ENCODE assay signal across 22 mouse cellular contexts in the genomic region with DNA sequence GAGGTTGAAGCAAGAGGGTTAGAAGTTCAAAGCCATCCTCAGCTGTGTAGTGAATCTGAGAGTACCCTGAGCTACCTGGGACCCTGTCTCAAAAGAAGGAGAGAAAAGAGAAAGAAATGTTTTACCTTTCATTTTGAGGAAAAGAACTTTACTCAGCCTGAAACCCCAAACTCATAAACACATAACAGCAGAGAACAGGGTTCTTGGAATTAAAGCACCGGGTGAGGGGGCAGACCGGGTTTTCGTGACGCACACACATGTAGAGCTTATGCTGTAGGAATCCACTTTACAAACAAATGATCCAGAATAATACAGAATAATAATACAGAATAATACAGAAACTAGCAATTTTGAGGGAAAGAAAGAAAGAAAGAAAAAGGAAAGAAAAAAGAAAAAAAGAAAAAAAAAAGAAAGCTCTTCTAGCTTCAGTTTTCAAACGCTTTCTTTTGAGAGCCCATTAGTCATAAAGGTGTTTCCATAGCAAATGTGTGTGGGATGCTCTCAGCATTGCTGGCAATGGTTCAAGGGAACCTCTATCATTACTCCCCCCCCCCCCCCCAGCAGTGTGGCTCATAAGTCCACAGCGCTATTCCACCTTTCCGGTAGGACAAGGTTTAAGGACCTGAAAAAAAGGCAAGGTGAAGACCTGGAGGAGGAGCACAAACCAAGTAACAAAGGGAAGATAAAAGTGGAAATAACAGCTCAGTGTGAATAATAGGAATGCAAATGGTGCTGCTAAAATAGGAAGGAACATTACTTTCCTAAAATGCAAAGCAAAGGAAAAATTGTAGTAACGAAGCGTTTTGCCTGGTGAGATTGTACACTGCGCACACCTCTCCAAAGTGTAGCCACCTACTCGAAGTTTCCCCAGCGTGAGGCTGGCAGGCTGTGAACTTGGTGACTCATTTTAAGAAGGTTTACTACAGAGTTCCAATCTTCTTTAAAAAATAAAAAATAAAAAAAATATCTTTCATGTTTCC.
DNase-seq lines count a peak whose midpoint lies in the region; ATAC-seq lines count a peak whose summit lies in the region.
"Had no signal": no experiment of that assay in that cellular context is flagged by ENCODE, and none has a peak within 500 bp of the region (broad histone marks: within the 10 kb centered on the region; RNA-seq: fewer than 3 reads in every experiment).

No protein-coding gene starts in this region.

- H3K4me1 ChIP-seq in midbrain, embryonic 10.5 days, result peaks cover 17% of the 10 kb centered on the region

- no peaks in the 10 kb centered on the region for H3K9me3 ChIP-seq in midbrain, embryonic 10.5 days (replicated peaks)
- H3K9me3 ChIP-seq: forebrain, embryonic 12.5 days; heart, embryonic 12.5 days; limb, embryonic 15.5 days; liver, embryonic 15.5 days; midbrain, embryonic 13.5 days had no signal

- DNase-seq in left cerebral cortex, adult 11 months (ENCODE audit: low spot score), result peak; percentile 24
- DNase-seq in left cerebral cortex, postnatal 10 days (ENCODE audit: extremely low spot score in 1 of 2, low spot score in 2 of 2), result no peak
- DNase-seq in frontal cortex, postnatal 36 days (ENCODE audit: low spot score in 2 of 2), result peak; percentile 36 to 38
- DNase-seq in left cerebral cortex, postnatal 36 days (ENCODE audit: low spot score in 2 of 2), result peak; percentile 33 to 43
- no peak for DNase-seq in c-Kit-positive CD71-positive TER-119-positive erythroid progenitor cells, embryonic 14.5 days (ENCODE audit: low spot score)
- DNase-seq in adrenal gland, postnatal 36 days, result no peak
- no peak for DNase-seq in midbrain, embryonic 10.5 days (ENCODE audit: low spot score)
- DNase-seq: adrenal gland, postnatal 14 days; B cell, adult 2 months; cerebellum, adult 18-20 months; cerebellum, postnatal 36 days; kidney, adult 11 months; layer of hippocampus, postnatal 36 days; thymus, postnatal 4 days had no signal

- H3K36me3 ChIP-seq in midbrain, embryonic 10.5 days, result no peaks in the 10 kb centered on the region
- H3K36me3 ChIP-seq: forebrain, embryonic 12.5 days; heart, embryonic 12.5 days; limb, embryonic 15.5 days; liver, embryonic 15.5 days; midbrain, embryonic 13.5 days had no signal

- peak; percentile 42 for ATAC-seq in CD4-positive, CD25-positive, alpha-beta regulatory T cell, adult 4 months
- ATAC-seq: lung, postnatal 0 days; midbrain, embryonic 13.5 days had no signal

- WGBS in midbrain, embryonic 10.5 days, result 92% methylated on average over 12 of the region's 12 CpGs

- intact Hi-C loops in left cerebral cortex, postnatal 10 days (cut with DNase I), result no loop called here
- intact Hi-C loops in left cerebral cortex, postnatal 36 days (cut with DNase I), result loop anchor here (5.0 kb wide), 2 partner anchors 110 to 350 kb away; partner anchors contain the start of gene Btg1

- H3K4me3 ChIP-seq in midbrain, embryonic 10.5 days, result no peak overlapping the region
- H3K4me3 ChIP-seq: forebrain, embryonic 12.5 days; heart, embryonic 12.5 days; limb, embryonic 15.5 days; liver, embryonic 15.5 days; midbrain, embryonic 13.5 days had no signal

- H3K27me3 ChIP-seq in midbrain, embryonic 10.5 days (ENCODE audit: low read depth, poor library complexity, severe bottlenecking), result no peaks in the 10 kb centered on the region
- H3K27me3 ChIP-seq: forebrain, embryonic 12.5 days; heart, embryonic 12.5 days; limb, embryonic 15.5 days; liver, embryonic 15.5 days; midbrain, embryonic 13.5 days had no signal

- H3K27ac ChIP-seq in midbrain, embryonic 10.5 days (replicated peaks), result no peak overlapping the region
- H3K27ac ChIP-seq: forebrain, embryonic 12.5 days; hindbrain, embryonic 14.5 days; limb, embryonic 15.5 days; liver, embryonic 15.5 days; midbrain, embryonic 13.5 days had no signal

Comparison
In these comparisons a context has a peak if more than half of its experiments do, and no peak if none do; other contexts are left out.
1. DNase-seq: peak in left cerebral cortex, adult 11 months (single experiment), frontal cortex, postnatal 36 days (2 of 2) and left cerebral cortex, postnatal 36 days (2 of 2); none in left cerebral cortex, postnatal 10 days (0 of 2), c-Kit-positive CD71-positive TER-119-positive erythroid progenitor cells, embryonic 14.5 days (single experiment), adrenal gland, postnatal 36 days (0 of 2) and midbrain, embryonic 10.5 days (single experiment).